Mouse (Mus musculus) G1E (cell line): ENCODE results near the gene Trip6.

Experiments used
- CTCF ChIP-seq: IDR thresholded peaks from 2 replicates; pipeline ENCODE4 v1.5.1; 2012; ENCODE audit warnings: low read depth, low read length, inconsistent platforms, mixed read lengths
- GATA1 ChIP-seq: IDR thresholded peaks from 2 replicates; pipeline ENCODE4 v1.6.1; 2012; ENCODE audit warnings: borderline replicate concordance, low read length, inconsistent platforms, mixed read lengths
- GATA2 ChIP-seq: IDR thresholded peaks from 2 replicates; pipeline ENCODE4 v1.6.1; 2012; ENCODE audit warnings: low read depth, low read length, inconsistent platforms, borderline replicate concordance
- POLR2AphosphoS5 ChIP-seq: IDR thresholded peaks from 2 replicates; pipeline ENCODE4 v1.6.1; 2012; ENCODE audit warnings: low read depth, low read length, inconsistent platforms; ENCODE audit not compliant: insufficient replicate concordance
- TAL1 ChIP-seq: conservative IDR thresholded peaks from 2 replicates; pipeline ENCODE4 v1.6.1; 2012; ENCODE audit warnings: low read depth, low read length, inconsistent platforms, mixed read lengths

- no peak for TF ChIP-seq CTCF
- no peak for TF ChIP-seq TAL1
- TF ChIP-seq GATA1, result no peak
- no peak for TF ChIP-seq GATA2
- TF ChIP-seq POLR2AphosphoS5, result no peak
These were observed 29.7 kb upstream of the Trip6 start for GRCm38 (mm10) chr5:137343869-137344268.
